ENCODE assay signal across 17 mouse cellular contexts in the genomic region with DNA sequence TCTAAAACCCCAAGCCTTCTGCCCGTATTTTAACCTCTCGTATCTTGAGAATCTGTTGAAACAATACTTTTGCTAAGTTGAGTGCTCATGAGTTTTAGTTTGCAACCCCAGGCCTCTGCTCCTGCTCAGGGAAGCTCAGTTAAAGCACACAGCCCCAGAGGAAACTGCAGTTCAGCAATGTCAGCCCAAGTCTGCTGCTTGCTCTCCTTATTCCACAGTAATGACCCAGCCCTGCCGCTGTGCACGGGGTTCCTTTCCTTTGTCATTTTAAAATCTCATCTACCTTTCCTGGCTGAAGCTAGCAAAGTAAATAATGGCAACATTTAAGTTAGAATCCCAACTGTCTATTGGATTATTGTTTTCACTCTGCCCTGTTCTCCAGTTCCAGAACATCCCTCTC.
A peak's percentile ranks its signal among the peaks of the same experiment; 100 is the strongest.
DNase-seq lines count a peak whose midpoint lies in the region; ATAC-seq and TF ChIP-seq lines count a peak whose summit lies in the region.
"Had no signal": no experiment of that assay in that cellular context is flagged by ENCODE, and none has a peak within 500 bp of the region (broad histone marks: within the 10 kb centered on the region; RNA-seq: fewer than 3 reads in every experiment).

No protein-coding gene starts in this region.

- DNase-seq in heart, postnatal 14 days: no peak
- DNase-seq in lung, embryonic 14.5 days: peak; percentile 32
- DNase-seq in lung, postnatal 4 days: no peak
- DNase-seq in kidney, postnatal 25 days: peak; percentile 14 to 37
- no peak for DNase-seq in midbrain, embryonic 10.5 days (ENCODE audit: low spot score)
- DNase-seq: cerebellum, adult 11-12 months; left cerebral cortex, postnatal 4 days; right cerebral cortex, postnatal 14 days had no signal

- intact Hi-C loops in heart, postnatal 14 days (cut with DNase I): loop anchor here (5.0 kb wide), 3 partner anchors 42 to 233 kb away; no protein-coding TSS in a partner anchor

- no peak for ATAC-seq in heart, embryonic 13.5 days (ENCODE audit: extremely low read depth, insufficient number of reproducible peaks, low FRiP score, low TSS enrichment)
- ATAC-seq in lung, embryonic 14.5 days (ENCODE audit: insufficient read depth): no peak
- ATAC-seq in heart, embryonic 14.5 days (ENCODE audit: insufficient number of reproducible peaks, insufficient read depth, low FRiP score, low read depth): no peak
- ATAC-seq: CD4-positive, CD25-positive, alpha-beta regulatory T cell, adult 4 months; forebrain, embryonic 13.5 days; intestine, embryonic 16.5 days; midbrain, embryonic 13.5 days had no signal

- H3K27ac ChIP-seq in heart, embryonic 13.5 days (replicated peaks): peak overlapping the region; percentile 79
- no peak overlapping the region; the same call in 1 of the 2 replicates for H3K27ac ChIP-seq in lung, embryonic 14.5 days (ENCODE audit: low read depth)
- H3K27ac ChIP-seq in heart, embryonic 14.5 days (replicated peaks in 1 of 2; ENCODE audit: control insufficient read depth in 1 of 2, insufficient read depth in 1 of 2, low read depth in 2 of 2, low read length in 2 of 2): peak overlapping the region; percentile 58 to 64
- no peak overlapping the region for H3K27ac ChIP-seq in midbrain, embryonic 10.5 days (replicated peaks)
- H3K27ac ChIP-seq: embryonic facial prominence, embryonic 15.5 days; forebrain, embryonic 13.5 days; hindbrain, embryonic 12.5 days; liver, embryonic 15.5 days; midbrain, embryonic 13.5 days had no signal

- H3K27me3 ChIP-seq in heart, embryonic 13.5 days (replicated peaks): no peaks in the 10 kb centered on the region
- H3K27me3 ChIP-seq in lung, embryonic 14.5 days (ENCODE audit: insufficient read depth, low read length): no peaks in the 10 kb centered on the region
- H3K27me3 ChIP-seq in heart, embryonic 14.5 days (ENCODE audit: control insufficient read depth, insufficient read depth, low read length): no peaks in the 10 kb centered on the region
- no peaks in the 10 kb centered on the region for H3K27me3 ChIP-seq in midbrain, embryonic 10.5 days (ENCODE audit: low read depth, poor library complexity, severe bottlenecking)
- H3K27me3 ChIP-seq: embryonic facial prominence, embryonic 15.5 days; forebrain, embryonic 13.5 days; liver, embryonic 15.5 days; midbrain, embryonic 13.5 days had no signal

- no peaks in the 10 kb centered on the region for H3K9me3 ChIP-seq in heart, embryonic 13.5 days
- H3K9me3 ChIP-seq in lung, embryonic 14.5 days (ENCODE audit: low read depth, low read length): no peaks in the 10 kb centered on the region
- no peaks in the 10 kb centered on the region for H3K9me3 ChIP-seq in heart, embryonic 14.5 days (ENCODE audit: control insufficient read depth, low read length)
- H3K9me3 ChIP-seq in midbrain, embryonic 10.5 days (replicated peaks): no peaks in the 10 kb centered on the region
- H3K9me3 ChIP-seq: embryonic facial prominence, embryonic 15.5 days; forebrain, embryonic 13.5 days; hindbrain, embryonic 12.5 days; liver, embryonic 15.5 days; midbrain, embryonic 13.5 days had no signal

- H3K36me3 ChIP-seq in heart, embryonic 13.5 days: no peaks in the 10 kb centered on the region
- no peaks in the 10 kb centered on the region for H3K36me3 ChIP-seq in lung, embryonic 14.5 days (ENCODE audit: insufficient read depth)
- no peaks in the 10 kb centered on the region for H3K36me3 ChIP-seq in heart, embryonic 14.5 days (ENCODE audit: control insufficient read depth, insufficient read depth, low read length)
- no peaks in the 10 kb centered on the region for H3K36me3 ChIP-seq in midbrain, embryonic 10.5 days
- H3K36me3 ChIP-seq: embryonic facial prominence, embryonic 15.5 days; hindbrain, embryonic 12.5 days; liver, embryonic 15.5 days; midbrain, embryonic 13.5 days had no signal

- WGBS in heart, embryonic 13.5 days: 23% methylated on average over 4 of the region's 4 CpGs
- 34% methylated on average over 4 of the region's 4 CpGs for WGBS in lung, embryonic 14.5 days
- 10% methylated on average over 4 of the region's 4 CpGs for WGBS in heart, embryonic 14.5 days
- 46% methylated on average over 4 of the region's 4 CpGs for WGBS in midbrain, embryonic 10.5 days

- H3K4me1 ChIP-seq in heart, embryonic 13.5 days: peaks cover 60% of the 10 kb centered on the region
- 0 out of 2 replicates have a peak, but pooled peaks cover 9% of the 10 kb centered on the region for H3K4me1 ChIP-seq in lung, embryonic 14.5 days (ENCODE audit: insufficient read depth)
- peaks cover 12 to 22% of the 10 kb centered on the region in 2 experiments for H3K4me1 ChIP-seq in heart, embryonic 14.5 days (ENCODE audit: control insufficient read depth in 2 of 2, insufficient read depth in 2 of 2, low read length in 2 of 2)
- H3K4me1 ChIP-seq in midbrain, embryonic 10.5 days: peaks cover 15% of the 10 kb centered on the region
- H3K4me1 ChIP-seq: embryonic facial prominence, embryonic 15.5 days; forebrain, embryonic 13.5 days; hindbrain, embryonic 12.5 days; liver, embryonic 15.5 days had no signal

- peak overlapping the region; percentile 48 for H3K4me3 ChIP-seq in heart, embryonic 13.5 days
- H3K4me3 ChIP-seq in lung, embryonic 14.5 days (ENCODE audit: low read depth, low read length): no peak overlapping the region
- H3K4me3 ChIP-seq in heart, embryonic 14.5 days (ENCODE audit: control insufficient read depth in 1 of 2, insufficient read depth in 1 of 2, low read depth in 1 of 2, low read length in 2 of 2): peak overlapping the region; percentile 19 to 38
- H3K4me3 ChIP-seq in midbrain, embryonic 10.5 days: no peak overlapping the region
- H3K4me3 ChIP-seq: embryonic facial prominence, embryonic 15.5 days; forebrain, embryonic 13.5 days; hindbrain, embryonic 12.5 days; liver, embryonic 15.5 days; midbrain, embryonic 13.5 days had no signal

- H3K4me2 ChIP-seq in heart, embryonic 13.5 days: peak overlapping the region; percentile 57
- H3K4me2 ChIP-seq in lung, embryonic 14.5 days: peak overlapping the region; percentile 28; the same call in 1 of the 2 replicates
- H3K4me2 ChIP-seq in heart, embryonic 14.5 days (ENCODE audit: low read length): peak overlapping the region; percentile 43
- H3K4me2 ChIP-seq: embryonic facial prominence, embryonic 15.5 days; forebrain, embryonic 13.5 days; hindbrain, embryonic 12.5 days; liver, embryonic 15.5 days; midbrain, embryonic 13.5 days had no signal

- peak overlapping the region; percentile 78 for H3K9ac ChIP-seq in heart, embryonic 13.5 days
- no peak overlapping the region for H3K9ac ChIP-seq in lung, embryonic 14.5 days
- H3K9ac ChIP-seq in heart, embryonic 14.5 days (ENCODE audit: low read length): peak overlapping the region; percentile 74
- H3K9ac ChIP-seq: embryonic facial prominence, embryonic 15.5 days; forebrain, embryonic 13.5 days; hindbrain, embryonic 12.5 days; liver, embryonic 15.5 days; midbrain, embryonic 13.5 days had no signal

- no peak for TF ChIP-seq CTCF in lung, embryonic 14.5 days (IDR thresholded peaks at IDR 0.05; ENCODE audit: low read depth)

Comparison
In these comparisons a context has a peak if more than half of its experiments do, and no peak if none do; other contexts are left out.
1. DNase-seq: peak in lung, embryonic 14.5 days (single experiment) and kidney, postnatal 25 days (2 of 2); none in heart, postnatal 14 days (0 of 2), lung, postnatal 4 days (0 of 2) and midbrain, embryonic 10.5 days (single experiment).
2. H3K27ac ChIP-seq: peak in heart, embryonic 13.5 days (single experiment) and heart, embryonic 14.5 days (2 of 2); none in lung, embryonic 14.5 days (single experiment) and midbrain, embryonic 10.5 days (single experiment).
3. H3K4me3 ChIP-seq: peak in heart, embryonic 13.5 days (single experiment) and heart, embryonic 14.5 days (2 of 2); none in lung, embryonic 14.5 days (single experiment) and midbrain, embryonic 10.5 days (single experiment).
4. Peak in every context shown above with its lines, with median percentiles within 50 percentile points of each other: H3K4me2 ChIP-seq.